Mouse (Mus musculus): ENCODE results near the gene Orc3.

GRCm38 (mm10) chr4:34551098-34551809 is 63.5 kb downstream of the Orc3 start:
- TF ChIP-seq CTCF (IDR thresholded peaks at IDR 0.05; ENCODE audit: extremely low read depth, insufficient read length, insufficient replicate concordance, low read depth, low read length), result no peak
- no peak for TF ChIP-seq POLR2A (IDR thresholded peaks at IDR 0.05; ENCODE audit: low read depth, low read length)
